Mouse (Mus musculus) left cerebral cortex, postnatal 36 days (tissue): Measurements from ENCODE around the gene Prim2. TPM values are rescaled to one million over a fixed set of nuclear protein-coding genes. Genes with fewer than 3 reads are reported as not detected.
"Not testable (repeated sequence)": the region's sequence is repeated elsewhere in the genome, so short reads cannot be mapped to it uniquely, and the experiment has no call there.

Source experiments
- DNase-seq, 2 experiments: peaks; one replicate each; pipeline ENCODE4 v3.0.0; 2021 to 2022; ENCODE audit warnings: low spot score in 2 of 2, mixed read lengths in 1 of 2
- intact Hi-C: fragments of 180-260 bp; cut with DNase I; formaldehyde crosslinking; loops from one replicate; pipeline ENCODE4 v1.15.1; 2025
- total RNA-seq, 2 experiments: library from RNA; stranded (reverse); gene quantifications; 2 replicates each; pipeline ENCODE4 v1.2.3; 2021

Prim2 gene
- total RNA-seq, 2 experiments from 2014 or later = 6.3 to 7.1 TPM

- intact Hi-C loops = no loop called here
- no peak for DNase-seq
Measured at GRCm38 (mm10) chr1:33620091-33620788, 49.4 kb downstream of the Prim2 start.

- intact Hi-C loops, DNase-seq: not testable (repeated sequence)
Measured at GRCm38 (mm10) chr1:33616642-33617041, 53.0 kb downstream of the Prim2 start.

GRCm38 (mm10) chr1:33612100-33612499, 57.5 kb downstream of the Prim2 start:
- intact Hi-C loops = no loop called here
- DNase-seq = no peak

- intact Hi-C loops = no loop called here
- DNase-seq = no peak
Measured at GRCm38 (mm10) chr1:33610026-33610721, 59.4 kb downstream of the Prim2 start.

- no peak for DNase-seq
- intact Hi-C loops = no loop called here
Measured at GRCm38 (mm10) chr1:33608133-33608532, 61.5 kb downstream of the Prim2 start.

- intact Hi-C loops = no loop called here
- no peak for DNase-seq
Measured at GRCm38 (mm10) chr1:33604087-33604699, 65.4 kb downstream of the Prim2 start.

GRCm38 (mm10) chr1:33599698-33600097, 69.9 kb downstream of the Prim2 start:
- intact Hi-C loops = no loop called here
- DNase-seq = no peak

GRCm38 (mm10) chr1:33599019-33599667, 70.5 kb downstream of the Prim2 start:
- DNase-seq = no peak
- intact Hi-C loops = no loop called here

GRCm38 (mm10) chr1:33597043-33597442, 72.6 kb downstream of the Prim2 start:
- DNase-seq = no peak
- intact Hi-C loops = no loop called here

- no peak for DNase-seq
- intact Hi-C loops = no loop called here
Measured at GRCm38 (mm10) chr1:33595936-33596335, 73.7 kb downstream of the Prim2 start.

GRCm38 (mm10) chr1:33594966-33595365, 74.6 kb downstream of the Prim2 start:
- DNase-seq = no peak
- intact Hi-C loops = no loop called here

- no peak for DNase-seq
- intact Hi-C loops = no loop called here
Measured at GRCm38 (mm10) chr1:33593718-33594388, 75.7 kb downstream of the Prim2 start.

GRCm38 (mm10) chr1:33591997-33592608, 77.5 kb downstream of the Prim2 start:
- intact Hi-C loops = no loop called here
- DNase-seq = no peak

- intact Hi-C loops = no loop called here
- DNase-seq = no peak
Measured at GRCm38 (mm10) chr1:33590556-33591411, 78.8 kb downstream of the Prim2 start.

GRCm38 (mm10) chr1:33589531-33589930, 80.1 kb downstream of the Prim2 start:
- DNase-seq = no peak
- intact Hi-C loops = no loop called here

GRCm38 (mm10) chr1:33588557-33588956, 81.0 kb downstream of the Prim2 start:
- no peak for DNase-seq
- intact Hi-C loops = no loop called here

- intact Hi-C loops = no loop called here
- no peak for DNase-seq
Measured at GRCm38 (mm10) chr1:33584590-33584978, 85.0 kb downstream of the Prim2 start.

GRCm38 (mm10) chr1:33583817-33584589, 85.6 kb downstream of the Prim2 start:
- intact Hi-C loops = no loop called here
- DNase-seq = no peak
